Mouse (Mus musculus) heart, embryonic 11.5 days (tissue): ENCODE data around the gene Gm20388. TPM values are rescaled to one million over a fixed set of nuclear protein-coding genes. Genes with fewer than 3 reads are reported as not detected.
A peak's percentile ranks its signal among the peaks of the same experiment; 100 is the strongest.

ENCODE experiments used
- ATAC-seq: fragments of 200-750 bp; cut with Nextera tagmentation; replicated peaks from 2 replicates; pipeline ENCODE4 v1.8.0; 2017; ENCODE audit warnings: moderate library complexity; ENCODE audit not compliant: insufficient number of reproducible peaks, low FRiP score, low TSS enrichment
- H3K27ac ChIP-seq: fragments of 300-500 bp; sonication (generic); 2 replicates; pipeline ENCODE4 v1.5.1; 2014; ENCODE audit warnings: mild to moderate bottlenecking, low read depth, low read length
- H3K27me3 ChIP-seq: fragments of 300-500 bp; sonication (generic); 2 replicates; pipeline ENCODE4 v1.6.1; 2014; ENCODE audit warnings: mild to moderate bottlenecking, low read length, mixed read lengths; ENCODE audit not compliant: control insufficient read depth, insufficient read depth
- H3K36me3 ChIP-seq: fragments of 300-500 bp; sonication (generic); 2 replicates; pipeline ENCODE4 v1.6.1; 2014; ENCODE audit warnings: mild to moderate bottlenecking, low read length, moderate library complexity, mixed read lengths; ENCODE audit not compliant: control insufficient read depth, insufficient read depth
- H3K4me1 ChIP-seq: fragments of 300-500 bp; sonication (generic); 2 replicates; pipeline ENCODE4 v1.6.1; 2014; ENCODE audit warnings: low read length; ENCODE audit not compliant: control insufficient read depth, insufficient read depth
- H3K4me2 ChIP-seq: fragments of 300-500 bp; sonication (generic); 2 replicates; pipeline ENCODE4 v1.6.1; 2014; ENCODE audit warnings: mild to moderate bottlenecking, moderate library complexity
- H3K4me3 ChIP-seq: fragments of 300-500 bp; sonication (generic); 2 replicates; pipeline ENCODE4 v1.5.1; 2014; ENCODE audit warnings: low read depth, low read length
- H3K9ac ChIP-seq: fragments of 300-500 bp; sonication (generic); 2 replicates; pipeline ENCODE4 v1.6.1; 2014; ENCODE audit warnings: mild to moderate bottlenecking, low read depth, low read length, moderate library complexity
- H3K9me3 ChIP-seq: fragments of 300-500 bp; sonication (generic); replicated peaks from 2 replicates; pipeline ENCODE4 v1.6.1; 2016; ENCODE audit warnings: low read length; ENCODE audit not compliant: control insufficient read depth
- WGBS: fragments of 180-500 bp; shearing (Covaris S2); extraction: QIAGEN DNeasy Blood & Tissue Kit; methylation state at CpG from one replicate; pipeline ENCODE4 v1.1.7; 2014; ENCODE audit not compliant: insufficient replicate concordance; 5-methylcytosine and 5-hydroxymethylcytosine counted together
- polyA plus RNA-seq: library from polyadenylated mRNA; unstranded; fragments of >200 nt; fragmentation: Nextera tagmentation; extraction: Ambion mirVana; gene quantifications from 2 replicates; pipeline ENCODE4 v1.2.1, GENCODE M21; 2014

The Gm20388 gene
- polyA plus RNA-seq, 1 experiment from 2014 or later: 6.4 TPM

DNA sequence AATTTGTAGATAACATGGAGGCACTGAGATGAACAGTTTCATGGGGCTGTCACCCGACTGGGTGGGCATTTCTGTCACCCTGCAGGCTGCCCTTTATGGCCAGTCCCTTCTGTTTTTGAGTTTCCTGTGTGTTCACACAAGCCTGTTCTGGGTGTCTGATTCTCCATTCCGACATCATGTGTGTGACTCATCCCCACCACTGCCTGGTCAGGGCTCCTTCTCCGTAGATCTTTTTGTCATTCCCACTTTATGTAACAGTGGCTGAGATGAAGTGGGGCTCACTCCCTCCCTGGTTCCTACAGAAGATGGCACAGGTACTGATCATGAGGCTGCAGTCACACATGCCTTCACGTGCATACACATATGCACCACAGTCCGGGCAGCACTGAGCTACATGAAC is 3212.0 kb downstream of the Gm20388 start:
- Histone ChIP-seq H3K4me3 (no peak overlapping the region), H3K9me3 (no peaks in the 10 kb centered on the region), H3K9ac (no peak overlapping the region), H3K36me3 (no peaks in the 10 kb centered on the region), H3K4me2 (no peak overlapping the region), H3K27ac (no peak overlapping the region), H3K4me1 (peaks cover 14% of the 10 kb centered on the region; the same call in 1 of the 2 replicates), H3K27me3 (peaks cover 52% of the 10 kb centered on the region)
- WGBS: 72% methylated on average over 5 of the region's 5 CpGs
- no peak for ATAC-seq

DNA sequence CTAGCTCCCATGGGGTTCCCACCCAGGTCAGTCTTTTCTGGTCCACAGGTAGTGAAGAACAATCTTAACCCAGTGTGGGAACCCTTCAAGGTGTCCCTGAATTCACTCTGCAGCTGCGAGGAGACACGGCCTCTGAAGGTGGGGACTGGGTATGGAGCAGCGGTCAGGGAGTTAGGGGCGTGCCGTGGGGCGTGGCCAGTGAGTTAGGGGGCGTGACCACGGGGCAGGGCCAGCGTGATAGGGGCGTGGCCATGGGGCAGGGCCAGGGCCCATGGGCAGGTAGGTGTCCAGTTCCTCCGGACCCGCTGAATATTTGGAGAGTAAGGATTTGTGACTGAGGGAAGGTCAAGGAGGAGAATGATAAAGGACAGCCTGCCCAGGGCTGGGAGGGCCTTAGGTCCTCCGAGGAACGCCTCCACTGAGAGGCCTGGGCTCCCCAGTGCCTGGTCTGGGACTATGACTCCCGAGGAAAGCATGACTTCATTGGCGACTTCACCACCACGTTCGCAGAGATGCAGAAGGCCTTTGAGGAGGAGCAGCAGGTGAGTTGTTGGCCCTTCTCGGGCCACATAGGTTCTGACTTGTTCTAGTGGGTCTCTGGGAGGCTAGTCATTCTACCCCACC is 3215.7 kb downstream of the Gm20388 start:
- ATAC-seq: peak; percentile 43; the same call in 1 of the 2 replicates
- H3K4me2 ChIP-seq: peak overlapping the region; percentile 14
- H3K4me3 ChIP-seq: no peak overlapping the region

DNA sequence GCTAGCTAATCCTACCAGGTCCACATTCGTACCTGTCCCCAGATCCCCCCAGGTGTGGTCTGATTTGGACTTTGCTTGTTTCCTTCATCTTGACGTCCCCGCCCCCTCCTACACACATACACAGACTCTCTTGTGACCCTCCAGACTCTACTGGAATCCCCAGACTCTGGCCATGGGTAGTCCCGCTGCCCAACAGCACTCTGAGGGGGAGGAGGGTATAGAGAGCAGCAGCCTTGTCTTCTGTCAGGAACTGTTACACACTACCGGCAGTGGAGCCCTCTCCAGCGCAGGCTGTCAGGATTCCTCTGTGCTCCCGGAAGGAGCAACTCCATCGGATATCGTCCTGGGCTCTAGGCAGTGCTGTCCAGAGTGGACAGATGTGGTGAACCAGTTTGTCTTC is 3220.4 kb downstream of the Gm20388 start:
- Histone ChIP-seq H3K36me3 (no peaks in the 10 kb centered on the region), H3K27ac (no peak overlapping the region), H3K9ac (no peak overlapping the region), H3K9me3 (peaks cover 3% of the 10 kb centered on the region; the same call in 1 of the 2 replicates), H3K4me1 (peaks cover 13% of the 10 kb centered on the region), H3K27me3 (peaks cover 14% of the 10 kb centered on the region), H3K4me3 (no peak overlapping the region), H3K4me2 (no peak overlapping the region)
- no peak for ATAC-seq
- 50% methylated on average over 9 of the region's 9 CpGs for WGBS

More for the DNA sequence above, 3215.7 kb downstream of the Gm20388 start:
- H3K9ac ChIP-seq: no peak overlapping the region
- H3K27me3 ChIP-seq: peaks cover 33% of the 10 kb centered on the region
- no peaks in the 10 kb centered on the region for H3K36me3 ChIP-seq
- H3K27ac ChIP-seq: no peak overlapping the region
- H3K4me1 ChIP-seq: peaks cover 11% of the 10 kb centered on the region; the same call in 1 of the 2 replicates
- WGBS: 4% methylated on average over 19 of the region's 19 CpGs
- H3K9me3 ChIP-seq: no peaks in the 10 kb centered on the region

DNA sequence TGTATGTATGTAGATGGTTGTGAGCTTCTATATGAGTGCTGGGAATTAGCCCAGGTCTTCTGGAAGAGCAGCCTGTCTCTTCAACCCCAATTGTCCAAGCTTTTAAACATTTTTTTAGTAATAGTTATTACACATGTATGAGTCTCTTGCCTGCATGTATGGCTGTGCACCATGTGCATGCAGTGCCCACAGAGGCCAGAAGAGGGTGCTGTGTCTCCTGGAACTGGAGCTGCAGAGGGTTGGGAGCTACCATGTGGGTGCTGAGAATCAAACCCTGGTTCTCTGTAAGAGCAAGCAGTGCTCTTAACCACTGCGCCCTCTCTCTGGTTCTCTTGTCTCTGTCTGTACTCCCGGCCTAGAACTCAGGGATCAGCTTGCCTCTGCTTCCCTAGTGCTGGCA is 3222.3 kb downstream of the Gm20388 start:
- Histone ChIP-seq H3K27me3 (peaks cover 2% of the 10 kb centered on the region; the same call in 1 of the 2 replicates), H3K9me3 (peaks cover 3% of the 10 kb centered on the region; the same call in 1 of the 2 replicates), H3K36me3 (no peaks in the 10 kb centered on the region), H3K4me2 (no peak overlapping the region), H3K9ac (no peak overlapping the region), H3K4me3 (no peak overlapping the region), H3K4me1 (peaks cover 15% of the 10 kb centered on the region), H3K27ac (no peak overlapping the region)
- 95% methylated on average over 2 of the region's 2 CpGs for WGBS
- ATAC-seq: no peak

DNA sequence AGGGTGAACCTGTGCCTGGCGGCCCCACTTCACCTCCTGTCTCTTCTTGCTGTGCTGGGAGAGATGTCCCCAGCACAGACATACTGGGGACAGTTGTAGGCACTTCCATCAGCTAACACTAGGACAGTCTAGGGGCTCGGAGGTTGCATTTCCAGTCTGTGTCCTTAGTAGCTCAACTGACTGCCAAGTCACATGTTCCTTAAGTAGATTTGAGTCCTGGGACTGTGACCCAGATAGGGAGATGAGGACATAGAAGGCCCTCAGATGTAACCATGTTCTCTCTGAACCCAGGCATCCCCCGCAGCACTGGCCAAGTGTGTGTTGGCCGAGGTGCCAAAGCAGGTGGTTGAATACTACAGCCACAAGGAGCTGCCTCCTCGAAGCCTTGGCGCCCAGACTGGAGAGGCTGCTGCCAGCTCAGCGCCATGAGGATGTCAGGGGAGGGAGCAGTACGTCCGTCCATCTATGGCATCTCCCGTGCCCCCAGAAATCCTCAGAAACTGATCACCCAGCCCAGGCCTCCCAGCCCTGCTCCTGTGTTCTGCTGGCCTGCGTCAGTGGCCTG is 3223.6 kb downstream of the Gm20388 start:
- Histone ChIP-seq H3K9me3 (peaks cover 3% of the 10 kb centered on the region; the same call in 1 of the 2 replicates), H3K9ac (no peak overlapping the region), H3K36me3 (no peaks in the 10 kb centered on the region), H3K27ac (no peak overlapping the region), H3K4me3 (no peak overlapping the region), H3K4me1 (peaks cover 18% of the 10 kb centered on the region), H3K27me3 (0 out of 2 replicates have a peak, but pooled peaks cover 2% of the 10 kb centered on the region), H3K4me2 (no peak overlapping the region)
- no peak for ATAC-seq
- WGBS: 81% methylated on average over 11 of the region's 11 CpGs

DNA sequence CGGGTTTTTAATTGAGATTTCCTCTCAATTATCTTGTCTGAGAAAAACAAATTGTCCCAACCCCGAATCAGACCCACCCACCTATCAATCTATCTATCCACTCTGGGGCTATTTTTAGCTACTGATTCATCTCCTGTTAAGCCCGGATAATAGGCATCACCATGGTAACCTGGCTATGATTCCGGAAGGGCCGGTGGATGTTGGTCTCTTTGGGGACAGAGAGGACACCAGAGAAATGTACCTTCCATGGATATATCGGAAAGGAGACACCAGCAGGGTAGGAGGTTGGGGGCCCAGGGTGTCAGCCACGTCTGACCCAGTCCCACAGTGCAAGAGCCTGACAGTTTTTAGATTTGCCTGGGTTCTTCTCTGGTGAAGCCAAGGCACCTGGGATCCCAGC is 3224.8 kb downstream of the Gm20388 start:
- H3K4me1 ChIP-seq: peaks cover 18% of the 10 kb centered on the region
- no peak for ATAC-seq
- H3K27me3 ChIP-seq: no peaks in the 10 kb centered on the region
- H3K4me2 ChIP-seq: no peak overlapping the region
- H3K9ac ChIP-seq: no peak overlapping the region
- no peaks in the 10 kb centered on the region for H3K36me3 ChIP-seq
- peaks cover 3% of the 10 kb centered on the region; the same call in 1 of the 2 replicates for H3K9me3 ChIP-seq
- H3K4me3 ChIP-seq: no peak overlapping the region
- WGBS: 33% methylated on average over 7 of the region's 7 CpGs
- H3K27ac ChIP-seq: no peak overlapping the region

DNA sequence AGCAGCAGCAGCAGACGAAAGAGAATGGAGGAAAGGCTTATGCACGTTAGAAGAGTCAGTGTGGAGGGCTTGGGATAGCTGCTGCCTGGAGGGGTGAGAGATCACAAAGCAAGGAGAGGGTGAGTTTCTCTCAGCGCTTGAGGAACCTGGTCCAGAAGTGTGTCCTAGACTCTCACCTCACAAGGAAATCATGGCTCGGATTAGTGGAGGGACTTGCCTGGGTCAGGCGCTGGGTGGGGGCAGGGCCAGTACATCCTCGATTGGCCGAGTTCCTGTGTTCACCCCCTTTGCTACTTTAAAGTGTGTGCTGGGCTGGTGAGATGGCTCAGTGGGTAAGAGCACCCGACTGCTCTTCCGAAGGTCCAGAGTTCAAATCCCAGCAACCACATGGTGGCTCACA is 3225.2 kb downstream of the Gm20388 start:
- no peaks in the 10 kb centered on the region for H3K36me3 ChIP-seq
- H3K4me1 ChIP-seq: peaks cover 18% of the 10 kb centered on the region
- H3K9ac ChIP-seq: no peak overlapping the region
- no peak overlapping the region for H3K4me3 ChIP-seq
- ATAC-seq: no peak
- H3K9me3 ChIP-seq: peaks cover 3% of the 10 kb centered on the region; the same call in 1 of the 2 replicates
- 47% methylated on average over 9 of the region's 9 CpGs for WGBS
- H3K27ac ChIP-seq: no peak overlapping the region
- no peak overlapping the region for H3K4me2 ChIP-seq
- H3K27me3 ChIP-seq: no peaks in the 10 kb centered on the region

DNA sequence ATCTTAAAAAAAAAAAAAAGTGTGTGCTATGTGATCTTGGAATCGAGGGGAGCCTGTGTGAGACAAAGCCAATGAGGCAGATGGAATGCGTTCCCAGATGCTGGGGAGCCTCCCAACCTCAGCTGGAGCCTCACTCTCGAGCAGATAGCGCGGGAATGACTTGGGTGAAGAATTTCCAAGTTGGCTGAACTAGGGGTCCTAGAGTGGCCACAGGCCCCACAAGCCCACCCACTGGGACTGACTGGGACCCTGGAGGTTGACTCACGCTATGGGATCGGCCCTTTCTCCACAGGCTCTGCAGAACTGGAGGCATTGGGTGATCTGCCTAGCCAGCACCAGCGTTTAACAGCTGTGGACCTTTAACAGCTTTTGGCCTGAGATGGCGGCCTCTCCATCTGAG is 3225.6 kb downstream of the Gm20388 start:
- Histone ChIP-seq H3K9ac (no peak overlapping the region), H3K9me3 (peaks cover 3% of the 10 kb centered on the region; the same call in 1 of the 2 replicates), H3K36me3 (no peaks in the 10 kb centered on the region), H3K27ac (no peak overlapping the region), H3K27me3 (no peaks in the 10 kb centered on the region), H3K4me2 (no peak overlapping the region), H3K4me1 (peaks cover 18% of the 10 kb centered on the region), H3K4me3 (no peak overlapping the region)
- WGBS: 75% methylated on average over 9 of the region's 9 CpGs
- no peak for ATAC-seq
